Mouse (Mus musculus) embryo, embryonic 11 days (tissue): ENCODE results near the gene Gm6377.

ENCODE experiments used
- DNase-seq: peaks from one replicate; pipeline ENCODE4 v3.0.0-alpha.2; 2015

Gene Gm6377

DNA sequence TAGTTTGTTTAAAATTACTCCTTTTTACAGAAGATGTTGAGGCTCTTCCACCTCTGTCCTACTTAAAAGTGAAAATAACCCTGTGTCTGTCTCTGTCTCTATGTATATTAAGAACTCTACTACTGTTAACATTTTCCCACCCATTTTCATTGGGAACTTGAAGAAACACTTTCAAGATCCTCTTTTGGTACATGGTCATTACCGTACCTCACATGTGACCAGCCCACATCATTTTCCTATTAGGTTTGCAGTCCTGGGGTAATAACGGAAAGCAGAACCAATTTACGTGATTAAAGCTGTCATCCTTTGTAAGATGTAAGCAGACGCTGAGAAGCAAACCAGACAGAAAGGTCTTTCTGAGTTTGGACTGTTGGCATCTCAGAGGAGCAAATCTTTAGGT lies at the start of gene Gm6377:
Gene Gm6377, plus strand, starts transcription at position 289 of the 400 bp plus-strand sequence.
- DNase-seq, result no peak

DNA sequence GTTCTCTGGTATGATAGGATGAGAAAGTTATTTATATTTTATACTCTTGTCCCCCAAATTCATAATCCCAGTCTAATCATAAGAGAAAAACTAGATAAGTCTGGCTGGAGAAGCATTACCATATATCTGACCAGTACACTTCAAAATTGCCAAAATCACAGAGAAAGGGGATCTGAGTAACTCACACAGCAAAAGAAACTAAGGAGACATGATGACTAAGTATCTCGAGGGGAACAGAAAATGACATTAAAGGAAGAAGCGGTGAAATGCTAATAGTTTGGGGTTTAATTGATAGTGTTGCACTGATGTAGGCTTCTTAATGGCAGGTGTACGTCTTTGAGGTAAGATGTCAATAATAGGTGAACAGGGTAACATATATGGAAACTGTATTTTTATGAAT lies 49.4 kb upstream of the Gm6377 start:
- no peak for DNase-seq

- DNase-seq, result no peak
Measured at GRCm38 (mm10) chrX:109151228-109151627, 45.3 kb upstream of the Gm6377 start.

DNA sequence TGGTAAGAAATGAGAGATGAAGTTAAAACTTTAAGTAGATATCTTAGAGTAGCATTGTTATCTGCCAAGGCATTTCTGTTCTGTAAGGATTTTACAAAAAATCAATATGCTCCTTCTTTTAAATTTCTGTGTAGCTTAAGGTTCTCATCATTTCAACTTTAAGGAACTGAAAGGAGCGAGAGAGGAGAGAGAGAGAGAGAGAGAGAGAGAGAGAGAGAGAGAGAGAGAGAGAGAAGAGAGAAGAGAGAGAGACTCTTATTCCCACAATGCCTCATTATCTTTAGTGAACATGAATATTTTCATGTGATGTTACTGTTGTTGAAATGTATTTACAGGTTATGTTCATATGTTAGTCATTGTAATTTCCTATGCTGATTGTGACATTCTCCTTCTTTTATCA lies 36.2 kb upstream of the Gm6377 start:
- no peak for DNase-seq

DNA sequence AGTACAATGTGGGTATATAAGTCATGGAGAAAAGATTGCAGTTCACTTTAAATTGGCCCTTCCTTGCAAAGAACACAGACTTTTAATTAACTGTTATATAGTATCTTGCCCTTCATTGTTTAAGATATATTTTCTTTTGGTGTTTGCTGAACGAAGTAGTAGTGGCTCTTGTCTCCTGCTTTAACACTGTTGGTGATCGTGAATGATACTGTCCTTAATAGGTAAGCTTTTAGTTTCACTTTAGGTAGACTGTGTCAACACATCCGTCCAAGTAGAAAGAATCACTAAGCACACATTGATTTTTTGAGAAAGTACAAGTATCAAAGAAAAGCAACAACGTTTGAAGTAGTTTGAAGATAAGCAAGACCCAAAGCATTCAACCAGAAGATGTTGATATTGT lies 35.7 kb upstream of the Gm6377 start:
- no peak for DNase-seq

DNA sequence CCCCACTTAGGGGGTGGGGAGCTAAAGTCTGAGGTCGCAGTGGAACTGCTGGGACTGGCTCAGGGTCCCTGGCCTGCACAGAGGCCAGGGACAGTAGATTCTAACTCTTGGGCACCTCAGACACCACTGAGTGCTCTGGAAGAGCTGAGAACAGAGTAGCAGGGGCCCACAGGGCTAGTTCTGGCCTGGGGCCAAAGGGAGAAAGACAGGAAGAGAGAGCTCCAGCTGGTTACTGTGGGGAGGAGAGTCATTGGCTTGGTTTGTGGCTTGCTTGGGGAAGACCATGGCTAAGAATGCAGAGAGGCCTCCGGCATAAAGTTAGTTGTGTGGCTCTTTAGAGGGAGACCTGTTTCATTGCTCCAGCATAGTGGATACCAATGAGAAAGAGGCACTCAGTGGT lies 21.5 kb upstream of the Gm6377 start:
- DNase-seq, result no peak

GRCm38 (mm10) chrX:109175470-109175869 lies 21.1 kb upstream of the Gm6377 start:
- DNase-seq, result no peak

- no peak for DNase-seq
Measured at GRCm38 (mm10) chrX:109184706-109185478, 11.7 kb upstream of the Gm6377 start.

DNA sequence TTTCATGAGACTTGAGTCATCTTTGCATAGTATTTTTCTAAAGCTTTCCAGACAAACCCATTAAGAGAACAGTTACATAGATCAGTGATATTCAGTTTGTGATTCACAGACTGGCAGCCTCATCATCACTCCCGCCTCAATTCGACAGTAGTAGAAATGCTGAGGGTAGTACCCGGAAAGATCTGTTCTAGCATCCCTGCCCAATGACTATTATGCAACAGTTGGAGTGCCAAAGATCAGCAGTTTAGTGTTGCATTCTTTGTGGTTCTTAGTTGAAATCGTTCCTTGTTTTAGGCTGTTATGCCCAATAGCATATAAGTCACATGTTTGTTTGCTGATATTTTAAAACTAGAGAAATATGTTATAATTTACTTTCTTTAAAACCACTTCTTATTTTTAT lies 6.9 kb upstream of the Gm6377 start:
- DNase-seq, result no peak

GRCm38 (mm10) chrX:109190969-109191368 lies 5.6 kb upstream of the Gm6377 start:
- DNase-seq, result peak; percentile 2

- no peak for DNase-seq
Measured at GRCm38 (mm10) chrX:109191436-109191835, 5.1 kb upstream of the Gm6377 start.

DNA sequence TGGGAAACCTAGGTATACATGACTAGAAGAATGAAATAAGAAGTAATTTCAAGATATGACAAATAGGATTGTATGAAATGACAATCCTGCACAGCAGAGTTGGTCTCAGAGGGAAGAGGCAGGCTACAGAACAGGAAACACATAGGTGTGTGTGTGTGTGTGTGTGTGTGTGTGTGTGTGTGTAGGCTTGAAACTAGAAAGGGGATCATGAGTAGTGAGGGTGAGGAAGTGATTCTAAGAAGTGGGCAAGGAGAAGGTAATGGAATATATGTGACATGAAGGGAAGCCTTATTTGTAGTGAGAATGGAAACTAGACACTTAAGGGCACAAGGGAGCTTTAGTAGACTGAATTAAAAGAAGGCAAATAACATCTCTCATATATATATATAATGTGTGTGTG lies 11.3 kb downstream of the Gm6377 start:
- no peak for DNase-seq

DNA sequence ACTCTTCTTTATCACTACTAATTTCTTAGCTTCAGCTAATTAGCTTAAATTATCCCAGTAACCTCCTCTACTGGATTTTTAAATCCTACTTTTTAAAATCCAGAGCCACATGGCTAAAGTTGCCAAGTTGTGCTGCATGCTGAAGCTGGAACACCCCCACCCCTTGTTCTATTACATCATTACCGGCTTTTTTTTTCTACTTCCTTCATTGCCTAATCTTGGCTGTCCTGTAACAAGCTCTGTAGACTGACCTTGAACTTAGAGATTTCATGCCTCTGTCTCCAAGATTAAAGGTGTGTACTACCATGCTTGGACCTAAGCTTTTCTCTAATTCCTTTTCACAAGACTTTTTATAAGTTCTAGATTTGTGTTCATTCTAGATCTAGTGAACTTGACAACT lies 32.2 kb downstream of the Gm6377 start:
- DNase-seq, result no peak

- DNase-seq, result no peak
Measured at GRCm38 (mm10) chrX:109235383-109236036, 39.0 kb downstream of the Gm6377 start.

DNA sequence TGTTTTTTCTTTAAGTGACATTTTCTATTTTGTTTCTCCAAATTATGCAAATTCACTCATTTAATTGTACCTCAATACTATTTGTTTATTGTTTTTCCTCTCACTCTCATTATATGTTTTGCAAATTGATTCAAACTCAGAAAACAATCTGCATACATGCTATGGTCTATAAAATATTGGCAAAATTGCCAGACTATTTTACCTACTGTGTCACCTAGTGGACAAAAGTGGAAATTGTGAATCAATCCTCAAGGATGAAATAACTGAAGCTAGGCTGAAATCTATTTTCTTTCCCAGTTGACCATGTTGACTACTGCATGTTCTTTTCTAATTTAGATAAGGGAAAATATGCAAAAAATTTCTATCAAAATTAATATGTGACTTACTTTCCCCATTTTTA lies 41.6 kb downstream of the Gm6377 start:
- DNase-seq, result peak; percentile 33
